Mouse (Mus musculus) ovary, postnatal 10 days (tissue): ENCODE measurements around the gene Gnb1.

ENCODE experiments used
- DNase-seq: peaks from one replicate; pipeline ENCODE4 v3.0.0; 2022; ENCODE audit warnings: low spot score

Gene Gnb1

DNA sequence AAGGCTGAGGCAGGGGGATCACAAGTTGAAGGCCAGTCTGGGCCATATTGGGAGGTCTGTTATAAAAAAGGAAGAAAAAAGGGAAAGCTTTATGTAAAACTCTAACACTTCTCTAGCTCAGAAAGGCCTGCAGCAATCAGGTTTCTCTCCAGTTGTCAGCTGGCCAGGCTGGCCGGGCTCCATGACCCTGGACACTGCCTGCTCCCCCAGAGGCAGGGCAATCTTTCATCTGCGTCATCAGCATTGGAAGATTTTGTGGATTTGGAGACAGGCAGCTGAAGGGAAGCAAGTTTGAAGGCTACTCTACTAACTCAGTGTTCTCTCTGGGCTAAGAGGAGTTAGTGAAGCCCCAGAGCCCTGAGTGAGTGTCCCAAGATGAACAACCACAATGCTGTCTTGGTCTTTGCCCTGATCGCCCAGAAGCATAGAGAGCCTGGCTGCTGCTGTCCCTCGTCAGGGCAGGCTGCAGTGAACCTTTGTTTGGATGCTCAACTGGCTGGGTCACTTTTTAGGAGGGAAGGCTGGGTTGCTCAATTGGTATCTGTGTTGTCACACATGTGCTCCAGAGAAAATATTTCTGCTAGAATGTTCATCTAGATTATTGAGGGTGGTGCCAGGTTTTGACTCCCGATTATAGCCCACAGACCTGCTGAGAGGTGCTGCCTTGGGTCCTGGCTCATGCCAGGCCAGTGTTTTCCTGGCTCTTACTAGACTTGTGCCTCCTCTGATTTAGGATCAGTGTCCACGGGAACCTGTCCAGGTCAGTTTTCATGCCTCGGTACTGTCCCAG lies 87.4 kb downstream of the Gnb1 start:
- DNase-seq: peak; percentile 44

GRCm38 (mm10) chr4:155580420-155580819 lies 89.3 kb downstream of the Gnb1 start:
- no peak for DNase-seq

- no peak for DNase-seq
Measured at GRCm38 (mm10) chr4:155582279-155582905, 91.2 kb downstream of the Gnb1 start.

GRCm38 (mm10) chr4:155589356-155589755 lies 98.2 kb downstream of the Gnb1 start:
- no peak for DNase-seq

DNA sequence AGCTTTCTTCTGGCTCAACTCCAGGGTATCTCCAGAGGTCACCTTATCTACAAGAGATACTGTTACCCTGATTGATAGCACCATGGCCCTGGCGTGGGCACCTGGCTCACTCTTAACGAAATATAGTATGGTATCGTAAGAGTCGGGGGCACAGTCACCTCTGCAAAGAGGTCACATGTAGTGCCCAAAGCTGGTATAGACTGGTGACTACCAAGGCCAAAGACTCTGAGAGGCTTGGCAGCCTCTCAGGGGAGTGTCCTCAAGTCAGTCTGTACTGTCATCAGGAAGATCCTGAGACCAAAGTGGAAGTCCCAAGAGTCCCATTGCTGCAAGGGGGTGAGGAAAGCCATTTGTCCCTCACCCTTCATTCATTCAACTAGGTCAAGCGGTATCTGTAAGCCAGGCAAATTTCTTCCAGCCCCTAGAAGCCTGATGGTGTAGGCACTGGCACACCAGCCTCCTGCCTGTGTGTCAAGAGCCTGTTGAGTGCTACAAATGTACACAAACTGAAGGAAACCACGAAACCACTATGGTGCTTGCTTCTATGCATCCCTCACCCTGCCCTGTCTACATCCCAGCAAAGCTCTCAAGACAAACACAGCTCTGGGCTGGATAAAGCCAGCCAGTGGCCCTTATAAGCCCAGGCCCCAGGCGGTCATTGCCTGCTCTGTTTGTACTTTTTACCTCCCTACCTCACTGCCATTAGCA lies 100.0 kb downstream of the Gnb1 start:
- no peak for DNase-seq

- DNase-seq: no peak
Measured at GRCm38 (mm10) chr4:155593780-155594179, 102.6 kb downstream of the Gnb1 start.

DNA sequence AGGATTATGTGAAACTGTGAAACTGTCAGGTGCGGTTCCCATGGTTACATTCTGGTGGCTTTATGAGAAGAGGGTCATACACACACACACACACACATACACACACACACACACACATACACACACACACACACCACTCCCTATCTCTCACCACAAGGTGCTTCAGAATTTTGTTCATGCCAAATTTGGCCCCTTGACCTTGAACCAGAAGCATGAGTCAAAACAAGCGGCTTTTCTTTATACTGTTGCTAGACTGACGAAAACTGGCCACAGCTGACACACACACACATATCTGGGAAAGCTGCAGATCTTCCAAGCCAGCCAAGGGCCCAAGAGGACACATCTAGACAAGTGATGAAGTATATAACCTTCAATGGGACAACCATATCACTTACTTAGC lies 104.6 kb downstream of the Gnb1 start:
- DNase-seq: no peak

- no peak for DNase-seq
Measured at GRCm38 (mm10) chr4:155596606-155597005, 105.4 kb downstream of the Gnb1 start.

DNA sequence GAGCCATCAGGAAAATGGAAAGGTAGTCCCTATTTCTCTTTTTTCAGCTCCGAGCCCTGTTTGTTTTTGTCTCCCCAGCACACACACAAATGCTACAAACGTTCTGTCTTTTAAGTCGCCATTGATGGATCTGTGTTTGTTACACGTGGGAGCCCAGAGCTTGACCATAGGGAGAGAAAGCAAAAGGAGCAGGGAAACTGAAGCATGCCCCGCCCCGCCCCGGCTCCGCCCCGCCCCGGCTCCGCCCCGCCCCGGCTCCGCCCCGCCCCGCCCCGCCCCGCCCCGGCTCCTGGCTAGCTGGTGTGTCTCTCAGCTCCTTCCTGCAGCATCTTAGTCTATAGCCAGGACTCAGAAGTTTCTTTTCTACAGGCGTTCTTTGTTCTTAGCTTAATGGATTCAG lies 107.4 kb downstream of the Gnb1 start:
- no peak for DNase-seq

GRCm38 (mm10) chr4:155599901-155600825 lies 109.0 kb downstream of the Gnb1 start:
- DNase-seq: no peak

DNA sequence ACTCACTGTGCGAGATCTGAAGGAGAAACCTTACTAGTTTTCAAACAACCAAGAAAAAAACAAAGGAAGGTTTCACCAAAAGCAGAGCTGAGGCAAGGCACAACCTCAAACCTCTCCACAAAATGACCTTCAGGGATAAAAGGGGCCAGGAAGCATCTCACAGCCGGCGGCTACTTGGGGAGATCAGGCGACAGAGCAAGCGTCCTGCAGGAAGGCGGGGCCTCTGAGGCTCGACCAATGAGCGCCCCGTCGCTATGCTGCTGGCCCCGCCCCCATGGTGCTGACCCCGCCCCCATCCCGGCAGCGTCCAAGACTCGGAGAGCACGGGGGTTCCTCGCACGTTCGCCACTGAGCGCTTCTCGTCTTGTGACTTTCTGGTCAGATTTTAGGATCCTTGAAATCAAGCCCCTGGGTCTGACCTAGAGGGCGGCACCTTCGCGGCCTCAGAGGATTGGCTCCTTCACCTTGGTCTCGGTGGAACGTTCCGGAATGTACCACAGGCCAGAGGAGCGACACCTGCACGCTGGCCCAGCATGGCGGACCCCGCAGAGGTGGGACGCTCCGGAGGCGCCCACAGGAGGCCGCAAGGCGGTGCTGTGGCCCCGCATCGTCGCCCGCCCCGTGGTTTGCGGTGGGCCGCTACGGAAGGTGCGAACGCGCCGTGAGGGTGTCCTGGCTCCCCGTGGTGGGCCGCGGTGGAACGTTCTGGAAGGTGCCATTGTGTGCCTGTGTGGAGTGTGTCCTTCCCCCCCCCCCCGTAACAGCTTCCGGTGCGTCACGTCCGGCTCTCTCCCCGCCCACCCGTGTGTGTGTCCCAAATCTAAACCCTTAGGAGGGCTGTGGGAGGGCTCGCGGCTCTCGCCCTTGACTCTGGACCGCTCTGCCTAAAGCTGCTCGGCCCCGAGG lies 110.2 kb downstream of the Gnb1 start, which contains the start of gene Slc35e2:
Gene Slc35e2, plus strand, starts transcription at position 326 of the 906 bp plus-strand sequence.
- peak; percentile 97 for DNase-seq

GRCm38 (mm10) chr4:155601997-155602456 lies 110.9 kb downstream of the Gnb1 start:
- no peak for DNase-seq

- DNase-seq: no peak
Measured at GRCm38 (mm10) chr4:155602753-155603152, 111.6 kb downstream of the Gnb1 start.

DNA sequence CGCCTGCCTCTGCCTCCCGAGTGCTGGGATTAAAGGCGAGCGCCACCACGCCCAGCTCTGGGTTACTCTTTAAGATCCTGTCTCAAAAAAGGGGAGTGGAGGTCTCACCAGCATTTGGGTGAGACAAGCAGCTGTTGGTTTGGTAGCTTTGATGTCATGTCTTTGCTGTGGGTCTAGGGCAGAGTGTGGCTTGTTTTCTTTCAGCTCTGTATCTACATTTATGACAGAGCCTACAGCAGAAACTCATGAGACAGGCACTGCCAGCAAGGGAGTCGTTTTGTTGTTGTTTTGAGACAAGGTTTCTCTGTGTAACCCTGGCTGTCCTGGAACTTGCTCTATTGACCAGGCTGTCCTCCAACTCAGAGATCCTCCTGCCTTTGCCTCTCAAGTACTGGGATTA lies 112.6 kb downstream of the Gnb1 start:
- no peak for DNase-seq

GRCm38 (mm10) chr4:155605132-155605531 lies 114.0 kb downstream of the Gnb1 start:
- DNase-seq: no peak

DNA sequence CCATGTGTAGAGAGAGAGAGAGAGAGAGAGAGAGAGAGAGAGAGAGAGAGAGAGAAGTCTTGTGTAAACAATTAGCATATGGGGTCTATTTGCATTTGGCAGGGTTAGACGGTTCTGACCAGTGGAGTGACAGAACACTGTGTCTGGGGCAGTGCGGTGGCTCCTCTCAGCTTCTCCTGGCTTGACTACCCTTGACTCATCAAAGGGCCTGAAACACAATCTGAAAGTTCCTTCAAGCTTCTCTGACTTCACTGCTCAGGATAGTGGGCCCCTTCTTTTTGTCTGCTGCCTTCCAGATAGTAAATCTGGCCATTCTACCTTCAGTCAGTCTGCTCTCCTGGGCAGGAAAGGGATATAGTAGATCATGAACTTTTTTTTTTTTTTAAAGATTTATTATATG lies 115.7 kb downstream of the Gnb1 start:
- DNase-seq: no peak
